Mouse (Mus musculus): Measurements from ENCODE around the gene Pcca.

Gene Pcca

DNA sequence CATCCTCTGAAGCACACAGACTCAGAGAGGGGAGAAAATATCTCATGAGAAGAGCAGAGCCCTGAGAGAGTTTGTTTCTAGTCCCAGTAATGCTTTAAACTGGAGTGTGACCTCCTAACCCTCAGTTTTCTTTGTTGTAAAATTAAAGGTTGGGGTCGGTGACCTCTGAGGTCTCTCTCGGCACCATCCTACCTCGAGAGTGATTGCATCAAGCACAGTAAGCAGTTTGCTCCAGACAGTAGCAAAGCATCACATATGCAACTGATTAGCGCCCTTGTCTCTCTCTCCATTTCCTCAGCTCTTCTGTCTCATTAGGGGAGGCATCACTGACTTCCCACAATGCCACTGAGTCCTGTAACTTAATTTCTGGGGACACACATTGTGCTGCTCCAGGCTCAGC lies 302.1 kb downstream of the Pcca start:
- DNase-seq (ENCODE audit: low spot score): no peak

DNA sequence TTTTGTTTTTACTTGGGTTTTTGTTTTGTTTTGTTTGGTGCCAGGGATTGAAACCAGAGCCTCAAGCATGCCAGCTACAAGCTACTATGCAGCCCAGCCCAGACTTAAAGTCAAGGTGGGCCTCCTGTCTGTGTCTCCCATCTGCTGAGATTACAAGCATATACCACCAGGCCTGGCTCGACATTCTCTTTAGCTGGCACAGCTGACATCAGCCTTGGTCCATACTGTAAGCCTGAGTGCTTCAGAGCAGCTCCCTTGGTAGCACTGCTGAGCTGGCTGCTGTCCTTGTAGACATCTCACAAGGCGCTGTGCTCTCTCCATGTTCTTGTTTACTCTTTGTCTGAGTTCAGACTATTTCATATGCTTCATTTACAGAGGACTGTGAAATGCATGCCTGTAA lies 302.9 kb downstream of the Pcca start:
- no peak for DNase-seq (ENCODE audit: low spot score)

DNA sequence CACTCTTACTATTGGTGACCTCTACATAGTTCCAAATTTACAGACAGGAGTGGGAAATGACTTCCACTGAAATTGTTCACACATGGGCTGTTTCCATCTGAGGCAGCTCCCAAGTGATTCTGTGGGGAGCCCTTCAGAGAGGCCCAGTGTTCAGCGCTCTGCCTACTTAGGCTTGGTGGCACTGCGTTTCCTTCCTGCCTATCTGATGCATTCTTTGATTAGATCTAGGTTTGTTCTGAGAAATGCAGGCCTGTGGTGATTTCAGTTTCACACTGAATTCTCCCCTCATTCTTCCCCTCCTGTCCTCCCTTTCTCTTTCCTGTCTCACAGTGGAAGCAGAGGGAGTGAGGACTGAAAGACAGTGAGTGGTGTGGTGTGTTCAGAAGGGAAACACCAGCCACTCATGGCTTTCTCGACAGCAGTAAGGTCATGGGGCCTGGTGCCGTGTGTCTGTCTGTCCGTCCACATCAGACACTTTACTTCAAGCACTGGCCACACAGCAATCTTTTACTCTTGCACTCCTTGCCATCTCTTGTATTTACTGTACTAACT lies 318.5 kb downstream of the Pcca start:
- DNase-seq (ENCODE audit: low spot score): no peak

DNA sequence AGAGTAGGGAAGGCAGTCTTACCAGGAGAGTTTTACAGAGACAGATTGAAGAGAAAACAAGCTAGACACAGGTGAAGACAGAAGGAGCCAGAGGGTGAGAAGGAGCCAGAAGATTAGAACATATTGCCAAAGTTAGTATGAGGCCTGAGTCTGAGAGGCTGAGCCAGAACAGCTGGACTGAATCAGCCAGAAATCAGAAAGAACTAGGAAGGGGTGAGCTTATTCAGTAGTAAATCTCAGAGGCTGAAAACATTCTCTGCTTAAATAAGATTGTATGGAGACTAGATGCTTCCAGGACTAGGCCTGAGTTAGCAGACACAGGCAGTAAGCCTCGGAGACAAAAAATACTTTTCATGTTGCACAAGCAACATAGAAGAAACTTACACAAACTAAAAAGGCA lies 325.7 kb downstream of the Pcca start:
- DNase-seq (ENCODE audit: low spot score): no peak

DNA sequence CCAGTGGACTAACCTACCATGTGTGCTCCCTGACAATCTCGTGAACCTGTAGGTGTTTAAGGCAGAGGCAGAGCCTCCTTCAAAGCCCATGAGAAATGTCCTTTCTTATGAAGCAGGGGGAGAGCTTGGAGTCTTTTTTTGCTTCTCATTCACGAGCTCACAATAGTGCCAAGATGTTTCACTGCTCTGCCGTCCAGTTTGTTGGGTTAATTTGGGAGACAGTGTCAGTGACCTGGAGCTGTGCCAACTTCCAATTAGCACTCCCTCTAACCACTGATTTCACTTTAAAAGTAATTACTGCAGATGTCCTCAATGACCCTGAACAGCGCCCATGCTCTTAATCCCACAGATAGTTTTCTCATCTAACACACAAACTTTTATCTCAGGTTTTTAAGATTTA lies 328.5 kb downstream of the Pcca start:
- DNase-seq (ENCODE audit: low spot score): peak; percentile 5

DNA sequence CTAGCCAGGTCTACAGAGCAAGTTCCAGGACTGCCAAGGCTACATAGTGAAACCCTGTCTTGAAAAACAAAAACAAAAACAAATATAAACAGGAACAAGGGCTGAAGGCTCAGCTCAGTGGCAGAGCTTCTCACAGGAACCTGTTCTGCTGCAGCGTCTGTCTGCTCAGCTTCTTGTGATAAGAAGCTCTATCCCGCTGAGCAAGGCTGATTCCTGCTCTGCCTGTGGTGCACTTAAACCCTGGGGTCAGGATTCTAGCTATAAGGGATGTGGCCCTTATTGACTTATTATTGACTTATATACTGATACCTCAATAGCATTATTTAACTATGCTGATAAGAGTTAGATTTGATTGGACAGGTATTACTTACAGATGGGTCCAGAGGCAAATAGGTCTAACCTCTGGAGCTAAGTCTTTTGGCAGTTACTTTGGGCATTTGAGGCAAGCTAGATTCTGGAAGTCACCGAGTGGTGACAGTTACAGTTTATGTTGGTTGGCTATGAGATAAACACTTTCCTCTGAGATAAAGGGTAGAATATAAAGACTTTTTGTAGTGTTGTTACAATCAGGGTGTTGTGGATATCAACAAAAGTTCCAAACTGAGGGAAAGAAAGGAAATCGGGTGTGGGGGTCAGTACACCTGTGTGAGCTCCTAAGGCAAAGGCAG lies 331.5 kb downstream of the Pcca start:
- no peak for DNase-seq (ENCODE audit: low spot score)

DNA sequence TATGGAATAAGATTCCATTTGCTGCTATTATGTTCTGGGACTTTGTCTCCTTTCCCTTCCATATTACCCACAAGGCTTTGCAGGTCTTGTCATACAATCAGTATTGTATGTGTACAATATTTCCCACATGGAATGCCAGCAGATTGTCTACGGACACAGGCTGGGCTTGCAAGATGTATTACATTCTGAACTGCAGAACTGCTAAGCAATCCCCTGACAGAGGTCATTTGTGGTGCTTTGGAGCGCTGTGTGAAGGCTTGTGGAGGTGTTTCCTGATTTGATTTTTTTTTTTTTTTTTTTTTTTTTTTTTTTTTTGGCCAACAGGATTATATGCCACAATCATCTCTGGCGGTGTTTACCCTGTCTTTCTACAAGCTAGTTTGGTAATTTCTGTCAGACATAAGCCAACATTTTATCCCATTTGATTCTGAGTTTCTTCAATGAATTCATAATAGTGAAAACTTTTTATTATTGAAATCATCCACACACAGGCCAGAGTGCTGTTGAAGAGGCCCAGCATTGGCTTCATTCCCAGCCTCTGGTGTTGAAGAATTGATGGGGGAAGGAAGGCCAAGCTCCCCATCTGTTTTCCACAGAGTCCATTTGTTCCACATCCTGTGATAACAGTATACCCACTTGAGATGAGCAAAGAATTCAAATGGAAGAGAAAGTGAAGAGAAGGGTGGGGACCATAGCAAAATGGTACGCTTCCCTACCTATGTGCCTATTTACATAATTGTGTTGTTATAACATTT lies 333.6 kb downstream of the Pcca start:
- no peak for DNase-seq (ENCODE audit: low spot score)

DNA sequence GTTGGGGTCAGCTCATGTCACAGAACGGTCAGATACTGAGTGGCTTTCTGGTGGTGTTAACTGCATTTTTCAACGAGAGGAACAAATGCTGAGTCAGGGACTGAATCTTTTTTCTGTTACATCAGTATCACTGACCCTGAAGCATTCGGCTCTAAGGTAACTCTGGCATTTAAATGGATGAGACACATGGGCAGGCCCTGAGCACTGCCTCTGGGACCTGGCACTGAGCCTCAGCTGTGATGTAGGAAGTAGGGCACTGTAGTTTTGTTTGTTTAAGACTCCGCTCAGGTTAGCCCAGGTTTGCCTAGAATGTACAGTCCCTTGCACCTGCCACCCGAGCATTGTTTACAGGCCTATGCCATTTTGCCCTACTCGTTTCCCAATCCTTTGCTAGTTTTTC lies 335.7 kb downstream of the Pcca start:
- DNase-seq (ENCODE audit: low spot score): no peak

DNA sequence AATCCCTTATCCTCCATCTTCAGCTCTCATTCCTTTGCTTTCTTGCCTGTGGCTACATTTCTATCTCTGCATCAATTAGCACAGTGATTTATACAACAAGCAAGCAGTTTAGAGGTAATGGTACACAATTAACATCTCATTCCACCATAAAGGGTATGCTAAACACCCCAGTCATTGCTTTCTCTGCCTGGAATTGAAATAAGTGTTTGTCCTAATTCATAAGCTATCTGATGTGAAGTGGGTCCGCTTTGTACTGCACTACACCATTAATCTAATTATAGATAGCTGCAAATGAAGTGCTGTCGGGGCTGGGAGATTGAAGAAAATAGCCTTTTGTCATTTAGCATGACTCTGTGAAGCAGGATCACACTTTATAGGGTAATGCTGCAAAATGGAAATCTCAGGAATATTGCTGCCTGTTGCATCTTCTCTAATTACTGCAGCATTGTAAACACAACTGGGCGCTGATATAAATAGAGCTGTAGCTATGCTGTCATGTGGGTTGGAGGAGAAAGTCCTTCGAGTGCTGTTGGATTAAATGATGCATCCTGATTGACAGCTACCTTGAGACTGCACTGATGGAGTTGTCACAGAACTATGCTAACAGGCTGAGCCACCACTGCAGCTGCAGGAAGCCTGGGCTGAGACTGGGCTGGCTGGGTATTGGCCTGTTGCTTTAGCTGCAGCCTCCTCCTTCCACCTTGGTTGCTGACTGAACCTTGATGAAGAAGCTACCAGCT lies 337.9 kb downstream of the Pcca start:
- DNase-seq (ENCODE audit: low spot score): no peak

DNA sequence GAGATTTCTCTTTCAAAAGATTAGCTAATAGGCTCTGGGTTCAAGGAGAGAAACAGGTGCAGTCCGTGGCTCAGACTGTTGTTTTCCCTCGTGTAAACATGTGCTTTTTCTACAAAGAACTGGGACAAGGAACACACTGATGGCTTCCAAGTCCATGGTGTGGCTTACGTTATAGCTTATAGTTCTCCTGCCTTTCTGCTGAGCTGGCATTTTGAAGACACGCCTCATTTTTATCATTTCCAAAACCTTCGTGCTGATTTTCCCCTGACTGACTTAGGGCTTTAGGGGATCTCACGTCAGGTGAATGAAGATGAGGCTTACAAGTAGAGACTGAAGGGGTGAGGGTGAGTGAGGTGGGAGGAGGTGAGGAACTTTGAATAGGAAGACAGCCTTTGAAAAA lies 338.5 kb downstream of the Pcca start:
- DNase-seq (ENCODE audit: low spot score): no peak

DNA sequence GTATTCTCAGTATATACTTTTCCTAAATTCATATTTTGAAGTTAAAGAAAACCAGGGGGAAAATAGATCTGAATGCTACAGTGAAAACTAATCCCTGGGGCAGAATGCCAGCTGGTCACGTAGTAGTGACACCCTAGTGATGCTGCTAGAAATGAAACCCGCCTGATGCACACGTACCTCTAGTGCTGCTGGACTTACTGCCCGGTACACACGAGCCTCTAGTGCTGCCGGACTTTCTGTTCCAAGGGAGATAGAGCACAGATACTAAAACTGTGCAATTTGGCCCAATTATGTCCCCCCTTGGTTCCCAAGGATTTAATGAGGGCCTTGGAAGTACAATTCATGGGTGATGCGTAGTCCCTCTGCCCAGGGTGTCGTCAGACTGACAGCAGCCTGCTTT lies 340.9 kb downstream of the Pcca start:
- no peak for DNase-seq (ENCODE audit: low spot score)

DNA sequence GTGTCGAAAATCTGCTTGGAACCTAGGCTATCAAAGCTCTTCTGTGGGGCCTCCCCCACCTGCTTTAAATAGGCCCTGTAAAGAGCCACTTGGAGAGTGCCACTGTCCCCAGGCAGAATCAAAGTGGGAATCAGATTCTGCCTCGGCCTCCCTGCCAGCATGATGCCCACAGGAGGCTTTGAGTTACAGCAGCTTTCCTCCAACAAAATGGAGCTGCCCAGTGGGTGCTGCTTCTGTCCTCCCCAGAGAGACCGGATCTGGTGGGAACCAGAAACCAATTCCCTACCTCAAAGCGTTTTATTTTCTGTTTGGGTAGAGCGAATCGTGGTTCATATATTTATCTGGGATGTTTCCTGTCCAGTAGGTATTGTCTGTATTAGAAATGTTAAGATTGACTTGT lies 341.5 kb downstream of the Pcca start:
- no peak for DNase-seq (ENCODE audit: low spot score)

DNA sequence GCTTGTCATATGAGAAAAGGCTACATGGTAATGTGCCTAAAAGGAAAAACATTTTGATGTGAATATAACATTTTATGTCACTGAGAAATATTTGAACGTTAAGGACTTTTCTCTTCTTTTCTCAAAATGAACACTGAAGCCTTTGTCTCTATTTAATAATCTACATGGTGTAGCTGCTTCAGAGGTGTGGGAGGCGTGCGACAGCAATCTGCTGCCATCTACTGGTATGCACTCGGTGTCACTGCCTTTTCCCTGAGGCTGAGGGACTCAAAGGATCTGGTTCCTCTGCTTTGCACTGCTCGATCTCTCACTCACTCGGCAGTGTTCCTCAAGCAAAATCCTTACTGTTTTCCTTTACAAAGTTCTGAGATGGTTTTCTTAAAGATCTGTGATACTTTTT lies 342.0 kb downstream of the Pcca start:
- DNase-seq (ENCODE audit: low spot score): peak; percentile 46

DNA sequence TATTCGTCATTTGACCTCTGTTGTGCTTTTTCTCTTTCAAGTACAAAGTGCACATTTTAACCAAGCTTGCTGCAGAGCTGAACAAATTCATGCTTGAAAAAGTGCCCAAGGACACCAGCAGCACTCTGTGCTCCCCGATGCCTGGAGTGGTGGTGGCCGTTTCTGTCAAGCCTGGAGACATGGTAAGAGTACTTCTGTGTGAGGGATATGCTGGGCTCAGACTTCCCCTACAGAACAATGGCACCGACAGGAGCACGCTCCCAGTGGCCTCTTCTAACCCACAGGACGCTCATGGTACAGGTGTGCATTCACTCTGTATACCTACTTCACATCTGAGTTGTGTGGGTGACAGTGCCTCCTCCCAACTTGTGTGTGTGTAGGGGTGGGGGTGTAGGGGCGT lies 342.6 kb downstream of the Pcca start:
- DNase-seq (ENCODE audit: low spot score): peak; percentile 13

DNA sequence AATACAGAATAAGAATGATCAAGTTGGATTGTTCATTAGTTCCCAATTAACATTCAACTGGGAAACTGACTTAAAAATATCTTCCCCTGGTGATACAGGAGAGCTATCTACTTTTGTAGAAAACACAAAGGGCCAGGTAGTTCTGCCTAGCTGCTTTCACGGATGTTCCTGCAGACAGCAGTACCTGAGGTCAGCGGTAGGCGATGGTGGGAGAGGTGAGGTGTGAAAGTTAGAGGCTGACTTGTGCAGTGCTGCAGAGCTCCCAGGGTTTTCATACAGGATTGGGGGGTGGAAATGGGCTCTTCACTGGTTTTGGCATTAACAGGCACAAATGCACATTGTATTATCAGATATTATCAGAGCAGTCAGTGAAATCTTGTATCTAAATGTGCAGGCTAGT lies 343.7 kb downstream of the Pcca start:
- DNase-seq (ENCODE audit: low spot score): no peak

DNA sequence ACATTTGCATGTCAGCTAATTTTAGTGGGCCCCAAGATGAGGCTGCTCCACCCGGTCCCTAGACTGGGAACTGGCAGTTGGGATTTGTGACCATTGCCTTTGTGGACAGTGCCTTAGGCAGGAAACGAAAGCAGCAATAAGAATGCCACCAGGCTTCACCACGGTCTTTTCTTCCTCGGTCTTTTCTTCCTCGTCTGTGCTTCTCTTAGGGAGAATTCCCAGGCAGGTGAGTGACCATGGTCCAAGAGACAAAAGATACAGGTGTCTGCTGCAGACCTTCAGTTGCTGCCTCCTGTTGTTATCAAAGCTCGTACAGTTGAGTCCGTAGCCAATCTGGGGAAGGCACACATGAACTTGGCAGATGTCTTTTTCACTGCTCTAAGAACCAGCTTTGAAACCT lies 346.2 kb downstream of the Pcca start:
- DNase-seq (ENCODE audit: low spot score): no peak

DNA sequence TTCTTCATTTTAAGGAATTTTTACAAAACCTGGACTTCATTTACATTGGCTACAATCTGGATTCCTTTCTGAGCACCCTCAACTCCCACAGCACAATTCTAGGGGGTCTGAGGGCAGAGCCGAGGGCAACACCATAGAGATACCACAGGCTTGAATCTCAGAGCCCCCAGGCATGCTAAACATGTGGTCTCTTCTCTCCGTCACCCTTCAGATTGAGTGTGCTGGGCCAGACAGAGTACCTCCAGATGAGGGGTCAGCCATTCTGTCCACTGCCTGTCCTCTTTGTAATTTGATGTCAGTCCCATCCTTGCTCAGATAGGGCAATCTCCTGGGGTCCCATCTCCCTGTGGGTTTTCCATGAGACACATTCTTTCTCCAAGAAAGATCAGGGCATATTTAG lies 347.6 kb downstream of the Pcca start:
- DNase-seq (ENCODE audit: low spot score): no peak

DNA sequence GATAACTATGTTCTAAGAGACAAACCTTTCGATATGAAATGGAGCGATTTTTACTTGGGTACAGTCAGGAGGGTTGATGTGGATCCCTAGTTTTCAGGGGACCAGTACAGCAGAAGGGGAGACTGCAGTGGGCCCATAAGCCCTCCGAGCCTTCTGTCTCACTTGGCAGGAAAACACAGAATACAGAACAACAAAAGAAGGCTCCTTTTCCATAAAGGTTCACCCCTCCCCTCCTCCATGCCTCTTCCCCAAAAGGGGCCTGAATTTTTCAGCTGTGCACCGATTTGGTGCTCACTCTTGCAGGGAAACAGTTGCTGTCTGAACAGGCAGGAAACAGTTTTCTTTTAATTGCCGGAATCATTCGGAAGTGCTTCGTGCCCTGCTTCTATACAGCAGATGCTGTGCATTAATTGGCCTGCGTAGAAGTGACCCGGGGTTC lies 348.1 kb downstream of the Pcca start:
- no peak for DNase-seq (ENCODE audit: low spot score)

DNA sequence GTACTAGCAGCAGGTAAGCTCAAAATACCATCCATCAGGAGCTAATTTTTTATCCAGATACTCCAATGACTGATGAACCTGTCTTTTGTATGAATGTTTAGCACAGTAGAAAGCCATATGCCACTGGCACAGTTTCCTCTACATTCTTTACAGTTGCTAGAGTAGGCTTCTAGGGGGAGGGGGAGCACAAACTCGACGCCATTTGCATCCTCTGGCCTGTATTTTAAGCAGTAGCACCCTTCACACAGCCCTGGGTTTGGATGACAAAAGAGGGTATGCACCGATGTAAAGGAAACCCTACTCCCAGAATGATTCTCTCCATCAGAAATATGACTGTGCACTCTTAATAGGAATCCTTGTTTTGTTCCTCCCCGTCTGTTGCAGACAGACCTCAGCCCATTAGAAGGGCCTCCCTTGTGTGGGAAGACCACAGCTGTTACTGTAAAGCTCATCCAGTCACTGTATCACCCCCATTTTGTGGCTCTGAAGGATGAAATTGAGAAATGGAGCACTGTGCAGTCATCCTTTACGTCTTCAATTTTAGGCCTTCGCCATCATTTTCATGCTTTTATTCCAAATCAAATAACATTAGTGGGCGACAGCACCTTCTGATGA lies 348.8 kb downstream of the Pcca start:
- no peak for DNase-seq (ENCODE audit: low spot score)

DNA sequence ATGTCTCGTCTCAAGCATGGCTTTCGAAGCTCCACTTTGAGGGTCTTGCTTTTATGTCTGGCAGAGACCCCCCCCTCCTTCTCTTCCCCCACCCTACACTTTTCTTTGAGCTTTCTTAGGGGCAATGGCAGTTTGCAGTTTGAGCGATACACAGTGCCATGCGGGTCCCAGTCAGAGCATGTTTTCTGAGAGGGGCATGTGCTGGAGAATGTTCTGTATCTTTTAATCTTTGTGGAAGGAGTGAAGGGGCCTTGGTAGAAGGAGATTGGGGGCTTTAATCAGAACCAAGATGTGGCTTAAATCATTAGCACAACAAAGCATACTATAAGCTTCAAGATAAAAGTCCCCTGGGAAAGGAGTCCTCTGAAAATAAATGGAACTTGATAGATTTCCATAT lies 349.3 kb downstream of the Pcca start:
- no peak for DNase-seq (ENCODE audit: low spot score)

DNA sequence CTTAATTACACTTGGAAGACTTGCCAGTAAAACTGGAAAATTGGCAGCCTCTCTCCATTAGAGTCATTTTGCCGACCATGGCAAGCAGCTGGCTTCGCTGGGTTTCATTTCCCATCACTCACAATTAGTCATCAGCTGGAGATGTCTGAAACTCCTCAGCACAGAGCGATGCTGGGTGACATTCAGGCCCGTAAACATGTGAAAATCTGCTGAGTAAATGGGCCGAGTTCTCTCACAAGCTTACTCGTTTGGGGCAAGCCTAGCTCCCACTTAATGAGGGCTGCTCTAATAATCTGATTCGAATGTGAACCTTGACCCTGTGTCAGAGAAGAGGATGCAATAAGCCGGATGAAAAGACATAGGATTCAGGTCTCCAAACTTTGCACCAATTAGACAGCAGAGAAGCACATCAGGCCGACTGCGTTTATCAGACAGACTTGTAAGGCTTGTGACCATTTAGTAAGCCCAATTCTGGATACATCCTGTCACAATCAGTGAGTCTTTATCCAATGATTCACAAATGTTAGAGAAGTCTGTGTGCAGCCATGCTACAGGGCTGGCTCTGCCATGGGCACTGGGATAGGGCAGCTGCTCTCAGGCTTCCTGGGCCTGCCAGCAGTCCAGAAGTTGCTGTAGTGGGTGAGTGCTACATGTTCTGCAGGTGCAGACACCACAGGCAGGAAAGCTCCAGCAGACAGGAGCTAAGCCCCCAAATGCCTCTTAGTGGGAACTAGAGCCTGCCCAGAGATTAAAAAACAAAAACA lies 349.9 kb downstream of the Pcca start:
- DNase-seq (ENCODE audit: low spot score): no peak

DNA sequence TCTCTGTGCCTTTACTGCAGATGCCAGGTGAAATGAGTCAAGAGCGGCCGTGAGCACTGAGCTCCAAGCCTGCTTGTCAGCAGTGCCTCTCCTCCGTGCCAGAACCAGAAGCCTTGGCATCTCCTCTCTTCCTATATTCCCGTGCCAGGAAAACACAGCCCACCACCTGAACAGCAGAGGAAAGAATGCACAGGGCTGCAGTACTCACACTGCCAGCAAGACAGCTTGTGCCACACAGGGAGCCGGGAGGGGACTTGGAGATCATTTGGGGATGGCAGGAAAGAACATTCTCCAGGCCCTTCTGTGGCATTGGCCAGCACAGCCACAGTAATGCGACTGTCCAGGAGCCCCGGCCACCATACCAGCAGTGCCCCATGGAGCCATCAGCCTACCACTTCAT lies 351.8 kb downstream of the Pcca start:
- DNase-seq (ENCODE audit: low spot score): no peak

All from ovary, adult 18-20 months (tissue).